Mouse (Mus musculus) C2C12 (cell line): ENCODE data around the gene Celf2. TPM values are rescaled to one million over a fixed set of nuclear protein-coding genes. Genes with fewer than 3 reads are reported as not detected.
"Not testable (repeated sequence)": the region's sequence is repeated elsewhere in the genome, so short reads cannot be mapped to it uniquely, and the experiment has no call there.

Experiments used
- H3K27me3 ChIP-seq: one replicate; pipeline ENCODE4 v1.6.1; 2011; ENCODE audit not compliant: control insufficient read depth, insufficient read depth, insufficient read length
- H3K36me3 ChIP-seq: one replicate; pipeline ENCODE4 v1.6.1; 2011; ENCODE audit not compliant: control insufficient read depth, insufficient read depth
- H3K4me3 ChIP-seq: one replicate; pipeline ENCODE4 v1.5.1; 2011; ENCODE audit warnings: mild to moderate bottlenecking, control low read depth; ENCODE audit not compliant: poor library complexity, insufficient read depth, severe bottlenecking
- H3K79me2 ChIP-seq: one replicate; pipeline ENCODE4 v1.6.1; 2011; ENCODE audit not compliant: control insufficient read depth, insufficient read depth
- H3K79me3 ChIP-seq: one replicate; pipeline ENCODE4 v1.6.1; 2011; ENCODE audit warnings: low read depth, control low read depth
- H3ac ChIP-seq: one replicate; pipeline ENCODE3; 2011; ENCODE audit warnings: low read depth; ENCODE audit not compliant: control insufficient read depth, insufficient read length
- CEBPB ChIP-seq: IDR thresholded peaks from one replicate; pipeline ENCODE4 v1.6.1; 2011; ENCODE audit warnings: low read depth, mild to moderate bottlenecking, control low read depth, moderate library complexity
- CTCF ChIP-seq: IDR thresholded peaks from one replicate; pipeline ENCODE4 v1.5.1; 2011; ENCODE audit not compliant: control insufficient read depth, insufficient read depth, insufficient read length
- FOSL1 ChIP-seq: IDR thresholded peaks from one replicate; pipeline ENCODE4 v1.8.0; 2011; ENCODE audit warnings: mild to moderate bottlenecking, low read length; ENCODE audit not compliant: poor library complexity, insufficient read depth, severe bottlenecking
- MAX ChIP-seq: IDR thresholded peaks from one replicate; pipeline ENCODE4 v1.6.1; 2011; ENCODE audit warnings: mild to moderate bottlenecking, control low read depth
- MYOD1 ChIP-seq: IDR thresholded peaks from one replicate; pipeline ENCODE4 v1.6.1; 2011; ENCODE audit warnings: low read depth; ENCODE audit not compliant: control insufficient read depth, insufficient read length
- MYOG ChIP-seq: IDR thresholded peaks from one replicate; pipeline ENCODE4 v1.6.1; 2011; ENCODE audit not compliant: control insufficient read depth, insufficient read length; ENCODE audit errors: extremely low read depth
- USF1 ChIP-seq: IDR thresholded peaks from one replicate; pipeline ENCODE4 v1.6.1; 2011; ENCODE audit warnings: low read depth, mild to moderate bottlenecking, control low read depth, moderate library complexity
- polyA plus RNA-seq: library from polyadenylated mRNA; unstranded; fragments of >200 nt; fragmentation: generic; extraction: Trizol; gene quantifications from one replicate; pipeline ENCODE4 v1.2.1, GENCODE M21; 2012; ENCODE audit warnings: missing spikeins

Celf2 gene
- polyA plus RNA-seq, 1 experiment, result 14.3 TPM

- no peaks in the 10 kb centered on the region for H3K36me3 ChIP-seq
- no peaks in the 10 kb centered on the region for H3K79me2 ChIP-seq
- TF ChIP-seq MAX (no peak), FOSL1 (no peak), CTCF (no peak), CEBPB (no peak), MYOD1 (no peak), USF1 (no peak), MYOG (no peak)
Observed at GRCm38 (mm10) chr2:7287434-7287833, 221.9 kb downstream of the Celf2 start.

GRCm38 (mm10) chr2:7273214-7273613, 236.1 kb downstream of the Celf2 start:
- Histone ChIP-seq H3K27me3 (no peaks in the 10 kb centered on the region), H3K4me3 (no peak overlapping the region), H3K79me3 (no peaks in the 10 kb centered on the region), H3K79me2 (no peaks in the 10 kb centered on the region), H3ac (no peak overlapping the region), H3K36me3 (no peaks in the 10 kb centered on the region)
- no peak for TF ChIP-seq CTCF
- TF ChIP-seq CEBPB, result no peak
- no peak for TF ChIP-seq MAX
- no peak for TF ChIP-seq FOSL1
- no peak for TF ChIP-seq MYOD1

More at GRCm38 (mm10) chr2:7287434-7287833, 221.9 kb downstream of the Celf2 start:
- no peaks in the 10 kb centered on the region for H3K79me3 ChIP-seq
- no peaks in the 10 kb centered on the region for H3K27me3 ChIP-seq
- no peak overlapping the region for H3K4me3 ChIP-seq
- H3ac ChIP-seq, result no peak overlapping the region

- TF ChIP-seq MYOG, result no peak
- TF ChIP-seq USF1, result no peak
- TF ChIP-seq CEBPB, result no peak
- TF ChIP-seq MAX, result no peak
- TF ChIP-seq CTCF, result no peak
- no peak for TF ChIP-seq FOSL1
- TF ChIP-seq MYOD1, result no peak
- Histone ChIP-seq H3K4me3 (no peak overlapping the region), H3K79me2 (no peaks in the 10 kb centered on the region), H3K27me3 (no peaks in the 10 kb centered on the region), H3K79me3 (no peaks in the 10 kb centered on the region), H3ac (no peak overlapping the region), H3K36me3 (no peaks in the 10 kb centered on the region)
Observed at GRCm38 (mm10) chr2:7270051-7270450, 239.3 kb downstream of the Celf2 start.

GRCm38 (mm10) chr2:7267166-7267565, 242.2 kb downstream of the Celf2 start:
- no peak for TF ChIP-seq CTCF
- TF ChIP-seq MYOD1, result no peak
- no peak for TF ChIP-seq FOSL1
- TF ChIP-seq USF1, result no peak
- no peak for TF ChIP-seq CEBPB
- TF ChIP-seq MAX, result no peak
- no peak for TF ChIP-seq MYOG

GRCm38 (mm10) chr2:7262668-7263067, 246.7 kb downstream of the Celf2 start:
- not testable (repeated sequence) for H3K27me3 ChIP-seq, H3K79me3 ChIP-seq, H3K79me2 ChIP-seq, H3ac ChIP-seq, H3K36me3 ChIP-seq, H3K4me3 ChIP-seq

More at GRCm38 (mm10) chr2:7267166-7267565, 242.2 kb downstream of the Celf2 start:
- Histone ChIP-seq H3K79me3 (no peaks in the 10 kb centered on the region), H3K36me3 (no peaks in the 10 kb centered on the region), H3K27me3 (no peaks in the 10 kb centered on the region), H3K4me3 (no peak overlapping the region), H3ac (no peak overlapping the region), H3K79me2 (no peaks in the 10 kb centered on the region)

GRCm38 (mm10) chr2:7260186-7260585, 249.2 kb downstream of the Celf2 start:
- Histone ChIP-seq H3K79me3 (no peaks in the 10 kb centered on the region), H3ac (no peak overlapping the region), H3K36me3 (no peaks in the 10 kb centered on the region), H3K79me2 (no peaks in the 10 kb centered on the region), H3K4me3 (no peak overlapping the region), H3K27me3 (no peaks in the 10 kb centered on the region)
- TF ChIP-seq MYOD1 (no peak), USF1 (no peak), FOSL1 (no peak), MYOG (no peak), CTCF (no peak), MAX (no peak), CEBPB (no peak)
